Comparison of ENCODE assay signal across 8 mouse cellular contexts in genomic region chr6:134848197-134848890, GRCm38 (mm10). TPM values are rescaled to one million over a fixed set of nuclear protein-coding genes. Genes with fewer than 3 reads are reported as not detected.
DNase-seq lines count a peak whose midpoint lies in the region; ATAC-seq lines count a peak whose summit lies in the region.

No protein-coding gene starts in this region.

- no peaks in the 10 kb centered on the region for H3K27me3 ChIP-seq in hindbrain, embryonic 10.5 days (ENCODE audit: insufficient read depth, poor library complexity, severe bottlenecking)
- H3K27me3 ChIP-seq in hindbrain, embryonic 13.5 days = no peaks in the 10 kb centered on the region
- no peaks in the 10 kb centered on the region for H3K27me3 ChIP-seq in limb, embryonic 11.5 days (ENCODE audit: control insufficient read depth, insufficient read depth, low read length)

- H3K4me1 ChIP-seq in hindbrain, embryonic 10.5 days (replicated peaks) = 0 out of 2 replicates have a peak, but pooled peaks cover 3% of the 10 kb centered on the region
- H3K4me1 ChIP-seq in hindbrain, embryonic 13.5 days (replicated peaks) = no peaks in the 10 kb centered on the region
- no peaks in the 10 kb centered on the region for H3K4me1 ChIP-seq in limb, embryonic 11.5 days (ENCODE audit: control insufficient read depth, insufficient read depth, low read length)

- H3K27ac ChIP-seq in hindbrain, embryonic 10.5 days = no peak overlapping the region
- no peak overlapping the region for H3K27ac ChIP-seq in hindbrain, embryonic 13.5 days
- no peak overlapping the region for H3K27ac ChIP-seq in limb, embryonic 11.5 days (replicated peaks; ENCODE audit: low read depth, low read length)

- no peak overlapping the region for H3K4me2 ChIP-seq in hindbrain, embryonic 13.5 days
- H3K4me2 ChIP-seq in limb, embryonic 11.5 days (ENCODE audit: low read depth, severe bottlenecking) = no peak overlapping the region

- no peak overlapping the region for H3K9ac ChIP-seq in hindbrain, embryonic 13.5 days
- no peak overlapping the region for H3K9ac ChIP-seq in limb, embryonic 11.5 days (ENCODE audit: low read length)

- H3K36me3 ChIP-seq in hindbrain, embryonic 10.5 days = no peaks in the 10 kb centered on the region
- H3K36me3 ChIP-seq in hindbrain, embryonic 13.5 days = peaks cover 38% of the 10 kb centered on the region
- no peaks in the 10 kb centered on the region for H3K36me3 ChIP-seq in limb, embryonic 11.5 days (ENCODE audit: control insufficient read depth, insufficient read depth, low read length)

- no peak overlapping the region for H3K4me3 ChIP-seq in hindbrain, embryonic 10.5 days
- no peak overlapping the region for H3K4me3 ChIP-seq in hindbrain, embryonic 13.5 days
- no peak overlapping the region for H3K4me3 ChIP-seq in limb, embryonic 11.5 days (ENCODE audit: low read depth, low read length)

- ATAC-seq in hindbrain, embryonic 13.5 days (ENCODE audit: low FRiP score) = no peak
- peak; percentile 57 for ATAC-seq in CD4-positive, CD25-positive, alpha-beta regulatory T cell, adult 4 months
- no peak; the same call in 1 of the 2 replicates for ATAC-seq in limb, embryonic 11.5 days (ENCODE audit: insufficient number of reproducible peaks, low FRiP score, low TSS enrichment, low read depth)

- DNase-seq in hindbrain, embryonic 10.5 days (ENCODE audit: low spot score) = peak; percentile 30
- DNase-seq in cerebellum, postnatal 10 days = peak; percentile 58 to 59
- peak; percentile 58 for DNase-seq in limb, embryonic 11.5 days (ENCODE audit: low spot score)
- DNase-seq in left cerebral cortex, adult 8-10 months (ENCODE audit: low spot score in 2 of 2) = no peak
- DNase-seq in ovary, postnatal 36 days (ENCODE audit: low spot score) = no peak
- DNase-seq in urinary bladder, adult 18-20 months (ENCODE audit: low spot score in 2 of 2) = no peak

- 80% methylated on average over 5 of the region's 5 CpGs for WGBS in hindbrain, embryonic 10.5 days
- 84% methylated on average over 5 of the region's 5 CpGs for WGBS in hindbrain, embryonic 13.5 days
- 85% methylated on average over 5 of the region's 5 CpGs for WGBS in limb, embryonic 11.5 days

- H3K9me3 ChIP-seq in hindbrain, embryonic 10.5 days = no peaks in the 10 kb centered on the region
- H3K9me3 ChIP-seq in hindbrain, embryonic 13.5 days = no peaks in the 10 kb centered on the region
- no peaks in the 10 kb centered on the region for H3K9me3 ChIP-seq in limb, embryonic 11.5 days (ENCODE audit: control insufficient read depth, low read length)

RNA-seq across cellular contexts. Expression of gene Crebl2, which starts 18.4 kb away (rescaled TPM):
- polyA plus RNA-seq in hindbrain, embryonic 10.5 days (2016; fragmentation: Nextera tagmentation; extraction: Ambion mirVana) = 1.2 and 1.4 TPM in 2 replicates
- 3.8 and 4.8 TPM in 2 replicates for polyA plus RNA-seq in hindbrain, embryonic 13.5 days (2015; fragmentation: Nextera tagmentation; extraction: Ambion mirVana)
- 10 to 100 TPM; 28.9 to 33.5 TPM for polyA plus RNA-seq in CD4-positive, CD25-positive, alpha-beta regulatory T cell, adult 4 months (2017; shearing (Covaris generic))
- polyA plus RNA-seq in limb, embryonic 11.5 days (2014; fragmentation: Nextera tagmentation; extraction: Ambion mirVana) = 0.67 and 1.3 TPM in 2 replicates
- 10 to 100 TPM; 39.0 to 45.3 (median 42.1) TPM for total RNA-seq in left cerebral cortex, adult 8-10 months (2022)

RNA-seq across cellular contexts. Expression of gene Gpr19, which starts 50.0 kb away (rescaled TPM):
- polyA plus RNA-seq in hindbrain, embryonic 10.5 days (2016; fragmentation: Nextera tagmentation; extraction: Ambion mirVana) = 24.7 and 29.9 TPM in 2 replicates
- 39.0 and 45.1 TPM in 2 replicates for polyA plus RNA-seq in hindbrain, embryonic 13.5 days (2015; fragmentation: Nextera tagmentation; extraction: Ambion mirVana)
- 10 to 100 TPM in 1 of 2 experiments, 1 to 10 TPM in 1; 7.7 to 12.1 TPM for polyA plus RNA-seq in CD4-positive, CD25-positive, alpha-beta regulatory T cell, adult 4 months (2017; shearing (Covaris generic))
- polyA plus RNA-seq in limb, embryonic 11.5 days (2014; fragmentation: Nextera tagmentation; extraction: Ambion mirVana) = 8.9 and 9.8 TPM in 2 replicates
- total RNA-seq in left cerebral cortex, adult 8-10 months (2022) = 10 to 100 TPM; 22.9 to 26.3 (median 24.7) TPM

RNA-seq across cellular contexts. Expression of gene Dusp16, which starts 55.9 kb away (rescaled TPM):
- polyA plus RNA-seq in hindbrain, embryonic 10.5 days (2016; fragmentation: Nextera tagmentation; extraction: Ambion mirVana) = 13.8 and 14.1 TPM in 2 replicates
- 5.5 and 5.7 TPM in 2 replicates for polyA plus RNA-seq in hindbrain, embryonic 13.5 days (2015; fragmentation: Nextera tagmentation; extraction: Ambion mirVana)
- polyA plus RNA-seq in CD4-positive, CD25-positive, alpha-beta regulatory T cell, adult 4 months (2017; shearing (Covaris generic)) = 1 to 10 TPM; 2.8 to 3.9 TPM
- polyA plus RNA-seq in limb, embryonic 11.5 days (2014; fragmentation: Nextera tagmentation; extraction: Ambion mirVana) = 12.5 and 13.2 TPM in 2 replicates
- 10 to 100 TPM in 3 of 4 experiments, 1 to 10 TPM in 1; 9.9 to 16.3 (median 14.0) TPM for total RNA-seq in left cerebral cortex, adult 8-10 months (2022)

Comparison
In these comparisons a context has a peak if more than half of its experiments do, and no peak if none do; other contexts are left out.
1. DNase-seq: peak in hindbrain, embryonic 10.5 days (single experiment), cerebellum, postnatal 10 days (2 of 2) and limb, embryonic 11.5 days (single experiment); none in left cerebral cortex, adult 8-10 months (0 of 2), ovary, postnatal 36 days (single experiment) and urinary bladder, adult 18-20 months (0 of 2).